Mouse (Mus musculus): ENCODE measurements around the gene Slc7a6os. TPM values are rescaled to one million over a fixed set of nuclear protein-coding genes. Genes with fewer than 3 reads are reported as not detected.
"Not testable (repeated sequence)": the region's sequence is repeated elsewhere in the genome, so short reads cannot be mapped to it uniquely, and the experiment has no call there.

Slc7a6os gene
- polyA plus RNA-seq, 1 experiment from 2014 or later = 44.7 TPM

GRCm38 (mm10) chr8:106211421-106211820 lies 686 bp upstream of the Slc7a6os start:
- H3K27ac ChIP-seq = peak overlapping the region; percentile 94
- peak overlapping the region; percentile 92 for H3K9ac ChIP-seq (replicated peaks)
- WGBS = 5% methylated on average over 13 of the region's 13 CpGs
- no peaks in the 10 kb centered on the region for H3K27me3 ChIP-seq
- no peaks in the 10 kb centered on the region for H3K9me3 ChIP-seq
- H3K4me2 ChIP-seq = peak overlapping the region; percentile 80
- H3K4me1 ChIP-seq (replicated peaks) = peaks cover 8% of the 10 kb centered on the region
- ATAC-seq (ENCODE audit: insufficient number of reproducible peaks, insufficient read depth, low FRiP score, low TSS enrichment, low read depth) = no peak
- peak overlapping the region; percentile 79 for H3K4me3 ChIP-seq (replicated peaks)
- H3K36me3 ChIP-seq = peaks cover 56% of the 10 kb centered on the region

GRCm38 (mm10) chr8:106210035-106210731 lies 552 bp downstream of the Slc7a6os start:
- Histone ChIP-seq H3K4me2 (peak overlapping the region; percentile 80), H3K4me3 (replicated peaks) (peak overlapping the region; percentile 79), H3K9ac (replicated peaks) (peak overlapping the region; percentile 92), H3K4me1 (replicated peaks) (peaks cover 8% of the 10 kb centered on the region), H3K27me3 (no peaks in the 10 kb centered on the region), H3K36me3 (peaks cover 55% of the 10 kb centered on the region), H3K9me3 (no peaks in the 10 kb centered on the region), H3K27ac (peak overlapping the region; percentile 94)
- under 1% methylated on average over 35 of the region's 35 CpGs for WGBS
- ATAC-seq (ENCODE audit: insufficient number of reproducible peaks, insufficient read depth, low FRiP score, low TSS enrichment, low read depth) = peak; percentile 75

- H3K27me3 ChIP-seq; H3K4me3 ChIP-seq (replicated peaks); H3K4me1 ChIP-seq (replicated peaks); ATAC-seq (ENCODE audit: insufficient number of reproducible peaks, insufficient read depth, low FRiP score, low TSS enrichment, low read depth); H3K27ac ChIP-seq; H3K9me3 ChIP-seq; H3K4me2 ChIP-seq; H3K9ac ChIP-seq (replicated peaks): not testable (repeated sequence)
- WGBS = 81% methylated on average over 3 of the region's 3 CpGs
- peaks cover 96% of the 10 kb centered on the region for H3K36me3 ChIP-seq
Observed at GRCm38 (mm10) chr8:106199596-106199995, 11.1 kb downstream of the Slc7a6os start.

- no peak for ATAC-seq (ENCODE audit: insufficient number of reproducible peaks, insufficient read depth, low FRiP score, low TSS enrichment, low read depth)
- H3K9ac ChIP-seq (replicated peaks) = no peak overlapping the region
- no peak overlapping the region for H3K27ac ChIP-seq
- no peak overlapping the region for H3K4me3 ChIP-seq (replicated peaks)
- peaks cover 96% of the 10 kb centered on the region for H3K36me3 ChIP-seq
- no peaks in the 10 kb centered on the region for H3K9me3 ChIP-seq
- H3K4me1 ChIP-seq (replicated peaks) = no peaks in the 10 kb centered on the region
- no peaks in the 10 kb centered on the region for H3K27me3 ChIP-seq
- H3K4me2 ChIP-seq = no peak overlapping the region
- 43% methylated on average over 1 of the region's 1 CpGs for WGBS
Observed at GRCm38 (mm10) chr8:106198741-106199140, 12.0 kb downstream of the Slc7a6os start.

- ATAC-seq (ENCODE audit: insufficient number of reproducible peaks, insufficient read depth, low FRiP score, low TSS enrichment, low read depth) = no peak
- Histone ChIP-seq H3K27me3 (no peaks in the 10 kb centered on the region), H3K4me2 (no peak overlapping the region), H3K9ac (replicated peaks) (no peak overlapping the region), H3K27ac (no peak overlapping the region), H3K4me3 (replicated peaks) (no peak overlapping the region), H3K9me3 (no peaks in the 10 kb centered on the region), H3K4me1 (replicated peaks) (no peaks in the 10 kb centered on the region), H3K36me3 (peaks cover 91% of the 10 kb centered on the region)
- WGBS = 83% methylated on average over 5 of the region's 5 CpGs
Observed at GRCm38 (mm10) chr8:106194062-106194461, 16.7 kb downstream of the Slc7a6os start.

- no peaks in the 10 kb centered on the region for H3K27me3 ChIP-seq
- H3K9ac ChIP-seq (replicated peaks) = no peak overlapping the region
- ATAC-seq (ENCODE audit: insufficient number of reproducible peaks, insufficient read depth, low FRiP score, low TSS enrichment, low read depth) = no peak
- 90% methylated on average over 6 of the region's 6 CpGs for WGBS
- H3K9me3 ChIP-seq = no peaks in the 10 kb centered on the region
- no peak overlapping the region for H3K27ac ChIP-seq
- H3K4me2 ChIP-seq = no peak overlapping the region
- no peaks in the 10 kb centered on the region for H3K4me1 ChIP-seq (replicated peaks)
- H3K4me3 ChIP-seq (replicated peaks) = no peak overlapping the region
- peaks cover 86% of the 10 kb centered on the region for H3K36me3 ChIP-seq
Observed at GRCm38 (mm10) chr8:106193162-106193561, 17.6 kb downstream of the Slc7a6os start.

GRCm38 (mm10) chr8:106191639-106192038 lies 19.1 kb downstream of the Slc7a6os start:
- Histone ChIP-seq H3K9me3 (no peaks in the 10 kb centered on the region), H3K27ac (no peak overlapping the region), H3K4me2 (no peak overlapping the region), H3K4me1 (replicated peaks) (no peaks in the 10 kb centered on the region), H3K36me3 (peaks cover 87% of the 10 kb centered on the region), H3K9ac (replicated peaks) (no peak overlapping the region), H3K4me3 (replicated peaks) (no peak overlapping the region), H3K27me3 (no peaks in the 10 kb centered on the region)
- ATAC-seq (ENCODE audit: insufficient number of reproducible peaks, insufficient read depth, low FRiP score, low TSS enrichment, low read depth) = no peak
- 89% methylated on average over 5 of the region's 5 CpGs for WGBS

- Histone ChIP-seq H3K4me1 (replicated peaks) (no peaks in the 10 kb centered on the region), H3K27me3 (no peaks in the 10 kb centered on the region), H3K27ac (no peak overlapping the region), H3K4me3 (replicated peaks) (no peak overlapping the region), H3K9me3 (no peaks in the 10 kb centered on the region), H3K36me3 (peaks cover 79% of the 10 kb centered on the region), H3K4me2 (no peak overlapping the region), H3K9ac (replicated peaks) (no peak overlapping the region)
- 91% methylated on average over 4 of the region's 4 CpGs for WGBS
- no peak for ATAC-seq (ENCODE audit: insufficient number of reproducible peaks, insufficient read depth, low FRiP score, low TSS enrichment, low read depth)
Observed at GRCm38 (mm10) chr8:106189162-106189561, 21.6 kb downstream of the Slc7a6os start.

- WGBS = 94% methylated on average over 3 of the region's 3 CpGs
- Histone ChIP-seq H3K4me2 (no peak overlapping the region), H3K36me3 (peaks cover 73% of the 10 kb centered on the region), H3K4me1 (replicated peaks) (no peaks in the 10 kb centered on the region), H3K4me3 (replicated peaks) (no peak overlapping the region), H3K27me3 (no peaks in the 10 kb centered on the region), H3K9me3 (no peaks in the 10 kb centered on the region), H3K9ac (replicated peaks) (no peak overlapping the region), H3K27ac (no peak overlapping the region)
- no peak for ATAC-seq (ENCODE audit: insufficient number of reproducible peaks, insufficient read depth, low FRiP score, low TSS enrichment, low read depth)
Observed at GRCm38 (mm10) chr8:106186394-106186793, 24.3 kb downstream of the Slc7a6os start.

GRCm38 (mm10) chr8:106185628-106186270 lies 25.0 kb downstream of the Slc7a6os start:
- whole genome bisulfite sequencing = 75% methylated on average over 8 of the region's 8 CpGs
- no peak overlapping the region for H3K27ac ChIP-seq
- H3K9me3 ChIP-seq = no peaks in the 10 kb centered on the region
- H3K4me3 ChIP-seq (replicated peaks) = no peak overlapping the region
- no peaks in the 10 kb centered on the region for H3K27me3 ChIP-seq
- peaks cover 67% of the 10 kb centered on the region for H3K36me3 ChIP-seq
- no peaks in the 10 kb centered on the region for H3K4me1 ChIP-seq (replicated peaks)
- H3K9ac ChIP-seq (replicated peaks) = no peak overlapping the region
- H3K4me2 ChIP-seq = no peak overlapping the region
- no peak for ATAC-seq (ENCODE audit: insufficient number of reproducible peaks, insufficient read depth, low FRiP score, low TSS enrichment, low read depth)

- H3K9me3 ChIP-seq = no peaks in the 10 kb centered on the region
- H3K27ac ChIP-seq = no peak overlapping the region
- peaks cover 13% of the 10 kb centered on the region for H3K4me1 ChIP-seq (replicated peaks)
- no peak for ATAC-seq (ENCODE audit: insufficient number of reproducible peaks, insufficient read depth, low FRiP score, low TSS enrichment, low read depth)
- H3K27me3 ChIP-seq = no peaks in the 10 kb centered on the region
- H3K9ac ChIP-seq (replicated peaks) = no peak overlapping the region
- WGBS = 73% methylated on average over 2 of the region's 2 CpGs
- no peak overlapping the region for H3K4me2 ChIP-seq
- H3K36me3 ChIP-seq = peaks cover 23% of the 10 kb centered on the region
- no peak overlapping the region for H3K4me3 ChIP-seq (replicated peaks)
Observed at GRCm38 (mm10) chr8:106178428-106178827, 32.3 kb downstream of the Slc7a6os start.

Data from limb, embryonic 12.5 days (tissue).